Mouse (Mus musculus) neural tube, embryonic 15.5 days (tissue): Measurements from ENCODE around the gene Gm10188. TPM values are rescaled to one million over a fixed set of nuclear protein-coding genes. Genes with fewer than 3 reads are reported as not detected.
A peak's percentile ranks its signal among the peaks of the same experiment; 100 is the strongest.

Experiments used
- ATAC-seq: fragments of 200-750 bp; cut with Nextera tagmentation; 2 replicates; pipeline ENCODE4 v1.8.0; 2017; ENCODE audit warnings: mild to moderate bottlenecking, moderate TSS enrichment, moderate library complexity; ENCODE audit not compliant: low FRiP score
- H3K27ac ChIP-seq: fragments of 300-500 bp; sonication (generic); replicated peaks from 2 replicates; pipeline ENCODE4 v1.5.1; 2015; ENCODE audit warnings: mild to moderate bottlenecking, inconsistent platforms
- H3K27me3 ChIP-seq: fragments of 300-500 bp; sonication (generic); replicated peaks from 2 replicates; pipeline ENCODE4 v1.6.1; 2015; ENCODE audit warnings: inconsistent platforms
- H3K36me3 ChIP-seq: fragments of 300-500 bp; sonication (generic); 2 replicates; pipeline ENCODE4 v1.6.1; 2015; ENCODE audit warnings: inconsistent platforms
- H3K4me1 ChIP-seq: fragments of 300-500 bp; sonication (generic); 2 replicates; pipeline ENCODE4 v1.6.1; 2015; ENCODE audit warnings: inconsistent platforms
- H3K4me2 ChIP-seq: fragments of 300-500 bp; sonication (generic); 2 replicates; pipeline ENCODE4 v1.6.1; 2015; ENCODE audit warnings: inconsistent platforms, mild to moderate bottlenecking, moderate library complexity
- H3K4me3 ChIP-seq: fragments of 300-500 bp; sonication (generic); replicated peaks from 2 replicates; pipeline ENCODE4 v1.5.1; 2015; ENCODE audit warnings: mild to moderate bottlenecking, inconsistent platforms
- H3K9ac ChIP-seq: fragments of 300-500 bp; sonication (generic); replicated peaks from 2 replicates; pipeline ENCODE4 v1.6.1; 2015; ENCODE audit warnings: mild to moderate bottlenecking, inconsistent platforms
- H3K9me3 ChIP-seq: fragments of 300-500 bp; sonication (generic); replicated peaks from 2 replicates; pipeline ENCODE4 v1.6.1; 2016; ENCODE audit warnings: inconsistent platforms
- WGBS: fragments of 180-500 bp; shearing (Covaris S2); methylation state at CpG from one replicate; pipeline ENCODE4 v1.1.7; 2015; ENCODE audit warnings: mixed read lengths; 5-methylcytosine and 5-hydroxymethylcytosine counted together
- polyA plus RNA-seq: library from polyadenylated mRNA; unstranded; fragments of >200 nt; fragmentation: Nextera tagmentation; extraction: Ambion mirVana; gene quantifications from 2 replicates; pipeline ENCODE4 v1.2.1, GENCODE M21; 2015

Gm10188 gene
- polyA plus RNA-seq, 1 experiment from 2014 or later = 0.50 TPM

DNA sequence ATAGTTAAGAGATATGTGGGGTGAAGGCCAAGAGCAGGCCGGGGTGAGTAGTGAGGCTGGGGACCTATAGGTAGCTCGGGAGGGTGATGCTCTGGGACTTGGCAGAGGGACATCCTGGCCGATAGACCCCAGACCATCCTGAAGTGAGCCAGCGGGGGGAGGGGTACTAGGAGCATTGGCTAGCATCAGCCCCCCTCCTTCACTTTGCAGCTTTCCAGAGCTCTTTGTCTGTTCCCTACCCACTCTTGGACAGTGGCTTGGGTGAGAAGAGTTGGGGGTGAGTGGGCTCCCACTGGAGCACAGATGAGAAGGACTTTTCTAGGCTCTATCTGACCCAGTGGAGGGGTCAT, 28.1 kb downstream of the Gm10188 start:
- H3K9me3 ChIP-seq = no peaks in the 10 kb centered on the region
- no peaks in the 10 kb centered on the region for H3K27me3 ChIP-seq
- WGBS = 23% methylated on average over 4 of the region's 4 CpGs
- ATAC-seq = no peak
- H3K9ac ChIP-seq = no peak overlapping the region
- peak overlapping the region; percentile 46 for H3K4me2 ChIP-seq
- peak overlapping the region; percentile 32; the same call in 1 of the 2 replicates for H3K4me3 ChIP-seq
- H3K36me3 ChIP-seq = peaks cover 7% of the 10 kb centered on the region; the same call in 1 of the 2 replicates
- H3K4me1 ChIP-seq = peaks cover 71% of the 10 kb centered on the region
- no peak overlapping the region for H3K27ac ChIP-seq

DNA sequence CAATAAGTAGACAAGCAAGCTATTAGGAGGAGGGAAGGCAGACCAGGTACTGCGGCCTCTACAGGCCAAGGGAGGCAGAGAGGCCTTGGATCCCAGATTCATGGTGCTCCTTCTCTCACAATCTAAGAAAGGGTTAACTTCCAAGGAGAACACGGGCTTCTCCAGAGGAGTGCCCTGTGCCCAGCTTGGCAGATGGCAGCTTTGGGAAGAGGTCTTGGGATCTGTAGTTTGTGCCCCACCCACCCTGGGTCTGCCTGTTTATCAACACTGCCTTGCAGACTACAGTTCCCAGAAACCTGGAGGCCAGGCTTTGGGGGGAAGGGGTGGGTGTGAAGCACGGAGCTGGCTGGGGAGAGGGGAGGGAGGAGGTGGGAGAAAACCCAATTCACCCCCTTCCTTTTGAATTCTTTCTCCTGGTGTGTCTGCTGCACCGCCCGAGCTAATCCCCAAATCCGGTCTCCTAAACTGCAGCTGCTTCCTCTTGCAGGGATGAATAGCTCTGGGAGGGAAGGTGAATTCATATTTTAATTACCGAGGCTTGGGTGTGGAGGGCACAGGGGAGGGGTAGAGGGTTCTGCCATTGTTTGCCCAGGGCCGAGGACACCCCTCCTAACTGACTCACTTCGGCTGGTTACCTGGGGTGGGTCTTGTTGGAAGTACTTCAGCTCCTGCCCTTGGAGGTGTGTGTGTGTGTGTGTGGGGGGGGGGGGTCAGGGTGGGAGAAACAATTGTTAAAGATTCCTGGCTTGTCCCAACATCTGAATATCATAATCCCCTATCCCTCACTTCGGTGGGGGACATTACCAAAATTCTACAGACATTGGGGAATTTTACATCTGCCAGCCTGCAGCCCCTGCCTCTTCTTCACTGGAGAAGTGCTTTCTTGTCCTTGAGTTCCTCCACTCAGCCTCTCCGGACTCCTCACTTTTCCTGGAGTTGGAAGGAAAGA, 28.7 kb downstream of the Gm10188 start:
- Histone ChIP-seq H3K4me2 (peak overlapping the region; percentile 46), H3K27me3 (no peaks in the 10 kb centered on the region), H3K9ac (peak overlapping the region; percentile 43), H3K36me3 (peaks cover 7% of the 10 kb centered on the region; the same call in 1 of the 2 replicates), H3K4me3 (peak overlapping the region; percentile 32), H3K27ac (peak overlapping the region; percentile 30; the same call in 1 of the 2 replicates), H3K9me3 (no peaks in the 10 kb centered on the region), H3K4me1 (peaks cover 71% of the 10 kb centered on the region)
- 13% methylated on average over 11 of the region's 11 CpGs for WGBS
- peak; percentile 76 for ATAC-seq

DNA sequence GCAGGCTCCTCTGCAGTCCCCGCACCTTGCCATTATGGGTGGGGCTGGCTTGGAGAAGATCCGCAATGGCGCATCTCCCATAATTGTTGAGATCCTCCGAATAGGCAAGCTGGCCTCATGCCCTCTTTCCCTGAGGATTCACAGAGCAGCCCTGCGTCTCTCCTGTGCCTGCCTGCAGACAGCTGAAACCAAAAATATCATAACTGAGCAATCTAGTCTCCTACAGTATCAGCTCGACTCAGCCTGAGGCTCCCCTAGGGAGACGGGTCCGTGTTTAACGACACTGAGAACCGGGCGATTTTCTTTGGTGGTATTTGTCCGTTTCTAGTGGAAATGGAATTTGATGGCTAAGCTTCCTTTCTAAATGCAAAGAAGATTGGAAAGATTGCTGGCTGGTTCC, 29.6 kb downstream of the Gm10188 start:
- Histone ChIP-seq H3K4me1 (peaks cover 80% of the 10 kb centered on the region), H3K4me2 (peak overlapping the region; percentile 46), H3K4me3 (0 out of 2 replicates have a peak overlapping the region, but pooled peaks have one; percentile 4), H3K9ac (peak overlapping the region; percentile 20; the same call in 1 of the 2 replicates), H3K27me3 (no peaks in the 10 kb centered on the region), H3K9me3 (no peaks in the 10 kb centered on the region), H3K27ac (peak overlapping the region; percentile 30; the same call in 1 of the 2 replicates), H3K36me3 (peaks cover 7% of the 10 kb centered on the region; the same call in 1 of the 2 replicates)
- 14% methylated on average over 12 of the region's 12 CpGs for WGBS
- ATAC-seq = no peak

DNA sequence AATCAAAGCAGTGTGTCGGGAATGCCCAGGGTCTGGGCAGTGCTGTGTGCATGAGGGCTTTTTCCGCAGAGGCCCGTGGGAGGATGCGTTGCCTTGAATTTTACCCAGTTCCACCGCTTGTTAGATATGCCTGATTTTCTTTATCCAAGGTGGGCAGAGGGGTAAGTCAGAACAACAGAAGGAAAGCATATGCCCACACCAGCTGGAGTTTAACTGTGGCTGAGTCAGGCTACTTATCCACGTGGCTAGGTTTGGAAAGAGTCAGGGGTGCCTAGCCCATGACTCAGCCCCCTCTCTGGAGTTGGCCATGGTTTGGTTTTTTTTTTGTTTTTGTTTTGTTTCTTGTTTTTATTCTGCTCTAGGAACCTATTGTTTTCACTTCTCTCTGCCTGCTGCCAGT, 30.3 kb downstream of the Gm10188 start:
- ATAC-seq = no peak
- Histone ChIP-seq H3K27ac (no peak overlapping the region), H3K9me3 (no peaks in the 10 kb centered on the region), H3K9ac (no peak overlapping the region), H3K36me3 (0 out of 2 replicates have a peak, but pooled peaks cover under 1% of the 10 kb centered on the region), H3K4me3 (no peak overlapping the region), H3K4me2 (no peak overlapping the region), H3K27me3 (no peaks in the 10 kb centered on the region), H3K4me1 (peaks cover 87% of the 10 kb centered on the region)
- 72% methylated on average over 6 of the region's 6 CpGs for WGBS

DNA sequence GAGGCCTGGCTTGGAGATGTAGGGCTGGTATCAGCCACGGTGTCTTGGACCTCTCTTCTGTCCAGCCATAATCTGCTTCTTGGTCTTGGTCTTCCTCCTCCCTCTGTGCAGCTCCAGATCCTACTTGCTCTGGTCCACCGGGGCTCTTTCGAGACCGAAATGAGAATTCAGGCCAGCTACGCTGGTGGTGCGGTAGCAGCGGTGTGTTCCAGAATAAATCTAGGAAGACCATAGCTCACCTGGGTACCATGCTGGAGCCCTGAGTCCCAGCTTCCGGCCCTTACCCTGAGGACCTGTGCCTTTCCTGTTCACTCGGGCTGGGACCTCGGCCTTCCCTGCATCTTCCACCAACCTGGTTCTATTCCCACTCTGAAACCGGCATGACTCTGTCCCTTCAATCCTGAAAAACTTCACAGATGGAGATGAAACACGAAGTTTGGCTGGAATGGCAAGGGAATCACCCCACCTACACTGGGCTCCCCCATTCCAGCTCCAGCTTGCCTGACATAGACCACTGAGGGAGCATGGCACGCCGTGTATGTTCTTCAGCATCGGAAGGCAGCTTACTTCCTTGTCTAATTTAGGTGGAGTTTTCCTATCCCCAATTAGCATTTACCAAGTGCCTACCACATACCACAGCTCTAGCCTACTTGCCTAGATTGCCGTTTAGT, 31.0 kb downstream of the Gm10188 start:
- Histone ChIP-seq H3K9me3 (no peaks in the 10 kb centered on the region), H3K4me3 (no peak overlapping the region), H3K4me1 (peaks cover 94% of the 10 kb centered on the region), H3K9ac (no peak overlapping the region), H3K27ac (no peak overlapping the region; the same call in 1 of the 2 replicates), H3K36me3 (no peaks in the 10 kb centered on the region), H3K4me2 (no peak overlapping the region), H3K27me3 (no peaks in the 10 kb centered on the region)
- ATAC-seq = no peak
- 69% methylated on average over 16 of the region's 16 CpGs for WGBS

DNA sequence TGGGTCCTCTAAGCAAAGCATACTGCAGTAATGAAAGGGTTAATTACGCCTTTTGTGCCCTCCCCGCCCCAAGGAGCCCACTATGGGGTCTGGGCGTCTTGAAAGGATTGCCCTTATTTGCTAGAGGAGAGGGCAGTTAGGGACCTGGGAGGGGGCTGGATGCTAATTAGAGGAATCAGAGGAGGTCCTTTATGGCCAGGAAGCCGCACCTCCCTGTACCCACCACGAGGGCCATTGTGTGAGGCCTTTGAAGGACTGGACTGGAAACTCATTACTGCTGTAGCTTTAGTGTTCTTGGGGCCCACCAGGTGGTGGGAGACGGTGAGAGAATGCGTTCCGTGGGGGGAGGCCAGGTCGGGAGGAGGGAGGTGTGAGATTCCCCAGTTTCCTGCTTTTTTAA, 31.9 kb downstream of the Gm10188 start:
- no peak overlapping the region for H3K9ac ChIP-seq
- no peak overlapping the region for H3K27ac ChIP-seq
- no peaks in the 10 kb centered on the region for H3K36me3 ChIP-seq
- 5% methylated on average over 9 of the region's 9 CpGs for WGBS
- no peak overlapping the region for H3K4me3 ChIP-seq
- H3K4me2 ChIP-seq = peak overlapping the region; percentile 33
- ATAC-seq = no peak
- no peaks in the 10 kb centered on the region for H3K27me3 ChIP-seq
- no peaks in the 10 kb centered on the region for H3K9me3 ChIP-seq
- H3K4me1 ChIP-seq = peaks cover 97% of the 10 kb centered on the region

DNA sequence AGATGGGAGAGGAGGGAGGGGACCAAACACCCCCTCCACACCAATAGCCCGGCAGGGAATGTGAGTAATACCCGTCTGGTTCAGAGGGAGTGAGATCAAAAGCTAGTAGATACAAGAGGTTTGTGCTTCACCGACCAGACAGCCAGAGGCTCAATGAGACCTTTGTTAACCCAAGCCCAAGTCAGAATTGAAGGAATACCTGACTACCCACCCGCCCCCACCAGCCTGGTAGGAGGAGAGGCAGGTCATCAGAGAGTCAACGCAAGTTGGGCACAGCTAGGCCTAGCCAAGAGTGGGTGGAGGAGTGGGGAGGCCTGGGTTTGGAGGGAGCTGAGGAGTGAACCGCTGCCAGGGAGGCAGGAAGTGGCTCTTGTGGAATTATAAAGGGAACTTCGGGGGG, 33.2 kb downstream of the Gm10188 start:
- H3K4me1 ChIP-seq = peaks cover 97% of the 10 kb centered on the region
- 13% methylated on average over 7 of the region's 7 CpGs for WGBS
- H3K27me3 ChIP-seq = no peaks in the 10 kb centered on the region
- peak overlapping the region; percentile 68 for H3K4me2 ChIP-seq
- no peaks in the 10 kb centered on the region for H3K36me3 ChIP-seq
- H3K4me3 ChIP-seq = no peak overlapping the region
- no peak for ATAC-seq
- no peak overlapping the region for H3K27ac ChIP-seq
- H3K9ac ChIP-seq = no peak overlapping the region
- no peaks in the 10 kb centered on the region for H3K9me3 ChIP-seq

DNA sequence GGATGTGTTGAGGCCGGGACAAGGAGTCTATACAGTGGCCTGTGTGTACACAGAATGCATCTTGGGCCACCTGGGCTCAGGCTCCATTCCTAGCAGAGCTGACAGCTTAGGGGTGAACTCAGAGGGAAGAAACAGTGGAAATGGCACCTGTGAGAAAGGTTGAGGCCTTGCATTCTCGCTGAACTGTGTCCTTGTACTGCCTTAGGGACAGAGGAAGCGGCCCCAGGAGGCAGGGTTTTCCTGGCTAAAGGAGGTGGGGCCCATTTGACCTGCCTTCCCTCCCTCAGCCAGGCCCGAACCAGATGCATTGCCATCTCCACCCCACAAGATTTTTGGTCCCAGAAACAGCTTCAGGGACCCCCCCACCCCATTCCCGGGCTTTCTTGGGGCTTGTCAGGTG, 33.9 kb downstream of the Gm10188 start:
- H3K4me3 ChIP-seq = no peak overlapping the region
- H3K9ac ChIP-seq = 0 out of 2 replicates have a peak overlapping the region, but pooled peaks have one; percentile 6
- WGBS = 37% methylated on average over 5 of the region's 5 CpGs
- H3K27me3 ChIP-seq = no peaks in the 10 kb centered on the region
- H3K27ac ChIP-seq = no peak overlapping the region
- no peaks in the 10 kb centered on the region for H3K9me3 ChIP-seq
- H3K4me1 ChIP-seq = peaks cover 97% of the 10 kb centered on the region
- no peaks in the 10 kb centered on the region for H3K36me3 ChIP-seq
- no peak for ATAC-seq
- H3K4me2 ChIP-seq = peak overlapping the region; percentile 68

DNA sequence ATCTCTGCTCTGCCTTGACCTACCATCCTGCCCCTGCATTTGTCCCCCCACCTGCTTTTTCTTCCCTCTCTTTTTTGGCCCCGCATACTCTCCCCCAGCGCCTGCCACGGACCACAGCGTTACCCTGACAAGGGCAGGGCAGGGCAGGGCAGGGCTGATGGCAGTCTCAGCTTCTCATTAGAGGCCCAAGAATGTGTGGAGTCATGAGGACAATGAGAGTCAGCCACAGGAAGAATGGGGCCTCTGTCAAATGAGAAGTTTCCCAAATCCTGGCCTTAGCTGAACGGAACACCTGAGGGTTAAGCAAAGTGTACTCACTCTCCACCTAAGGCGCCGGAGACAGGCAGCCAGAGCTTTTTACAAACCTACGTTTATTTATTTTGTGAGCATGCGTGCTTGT, 34.5 kb downstream of the Gm10188 start:
- no peaks in the 10 kb centered on the region for H3K36me3 ChIP-seq
- ATAC-seq = no peak
- H3K27ac ChIP-seq = no peak overlapping the region
- peak overlapping the region; percentile 68 for H3K4me2 ChIP-seq
- no peaks in the 10 kb centered on the region for H3K9me3 ChIP-seq
- peaks cover 94% of the 10 kb centered on the region for H3K4me1 ChIP-seq
- H3K27me3 ChIP-seq = no peaks in the 10 kb centered on the region
- H3K9ac ChIP-seq = peak overlapping the region; percentile 32; the same call in 1 of the 2 replicates
- 48% methylated on average over 9 of the region's 9 CpGs for WGBS
- no peak overlapping the region for H3K4me3 ChIP-seq

DNA sequence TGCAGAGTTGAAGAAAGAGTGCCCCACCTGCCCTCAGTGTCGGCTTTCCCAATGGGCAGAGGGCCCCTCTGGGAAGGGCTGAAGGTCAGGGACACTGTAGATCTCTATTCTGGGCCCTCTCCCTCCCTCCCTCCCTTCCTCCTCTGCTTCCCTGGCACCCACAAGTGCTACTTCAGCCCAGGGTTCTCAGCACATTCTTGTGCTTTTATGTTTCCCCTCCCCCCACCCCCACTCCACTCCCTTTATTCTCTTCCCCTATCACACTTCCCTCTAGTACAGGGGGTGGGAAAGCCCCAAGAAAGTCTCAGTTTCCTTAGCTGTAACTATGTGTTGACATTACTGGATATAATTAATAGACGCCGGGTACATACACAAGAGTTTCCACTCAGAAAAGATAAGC, 34.9 kb downstream of the Gm10188 start:
- Histone ChIP-seq H3K9ac (peak overlapping the region; percentile 32; the same call in 1 of the 2 replicates), H3K9me3 (no peaks in the 10 kb centered on the region), H3K27me3 (no peaks in the 10 kb centered on the region), H3K4me3 (no peak overlapping the region), H3K4me2 (peak overlapping the region; percentile 68), H3K27ac (no peak overlapping the region), H3K36me3 (no peaks in the 10 kb centered on the region), H3K4me1 (peaks cover 94% of the 10 kb centered on the region)
- WGBS = 41% methylated on average over 3 of the region's 3 CpGs
- ATAC-seq = no peak

DNA sequence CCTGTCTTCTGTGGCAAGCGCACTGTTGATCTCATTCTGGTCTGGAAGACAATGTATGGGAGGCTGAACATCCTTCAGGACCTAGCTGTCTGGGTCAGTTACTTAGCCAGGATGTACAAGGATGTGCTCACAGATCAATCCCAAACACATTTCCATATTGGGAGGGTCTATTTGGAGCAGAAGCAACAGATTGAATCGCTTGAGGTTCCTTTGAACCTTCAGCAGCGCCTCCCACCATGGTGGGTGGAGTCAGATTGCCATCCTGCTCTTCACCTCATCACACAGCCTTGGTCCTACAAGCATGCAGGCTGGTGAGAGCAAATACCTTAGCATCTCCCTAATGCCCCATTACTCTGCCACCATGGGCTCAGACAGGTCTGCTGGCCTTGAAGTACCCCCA, 35.8 kb downstream of the Gm10188 start:
- no peaks in the 10 kb centered on the region for H3K9me3 ChIP-seq
- peaks cover 94% of the 10 kb centered on the region for H3K4me1 ChIP-seq
- no peak for ATAC-seq
- 68% methylated on average over 3 of the region's 3 CpGs for WGBS
- no peaks in the 10 kb centered on the region; the same call in 1 of the 2 replicates for H3K27me3 ChIP-seq
- peak overlapping the region; percentile 95 for H3K9ac ChIP-seq
- H3K4me2 ChIP-seq = peak overlapping the region; percentile 68
- peak overlapping the region; percentile 79 for H3K4me3 ChIP-seq
- H3K27ac ChIP-seq = peak overlapping the region; percentile 99; the same call in 1 of the 2 replicates
- no peaks in the 10 kb centered on the region for H3K36me3 ChIP-seq
